1 mouse cellular context compared by ENCODE assay signal in the genomic region with DNA sequence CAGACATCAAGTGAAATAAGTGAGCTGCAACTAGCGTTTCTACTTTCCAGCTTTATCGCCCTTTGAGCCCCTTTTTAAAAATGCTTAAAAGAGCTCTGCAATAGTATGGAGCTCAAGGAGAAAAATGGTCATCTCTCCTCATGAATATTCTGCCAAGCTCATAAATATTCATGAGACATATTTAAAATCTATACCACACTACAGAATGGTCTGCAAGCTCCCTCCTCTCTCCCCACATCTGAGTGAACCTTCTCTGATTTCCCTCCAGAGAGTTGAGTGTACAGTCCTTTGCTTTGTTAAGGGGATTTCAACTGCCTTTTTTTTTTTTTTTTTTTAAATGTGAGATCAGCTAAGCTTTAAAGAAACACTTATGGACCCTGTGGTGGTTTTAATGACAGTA.
A peak's percentile ranks its signal among the peaks of the same experiment; 100 is the strongest.
TF ChIP-seq lines count a peak whose summit lies in the region.

No protein-coding gene starts in this region.

TF ChIP-seq in CH12.LX, 34 proteins besides CTCF, POLR2A, EP300 and RAD21:
- TF ChIP-seq IRF4 (IDR thresholded peaks at IDR 0.05; ENCODE audit: low read depth, low read length) (no peak), ZNF384 (IDR thresholded peaks at IDR 0.05; ENCODE audit: low read depth, low read length) (peak; percentile 63)
